Mouse (Mus musculus) forebrain, embryonic 13.5 days (tissue): ENCODE results near the gene Ncoa3. TPM values are rescaled to one million over a fixed set of nuclear protein-coding genes. Genes with fewer than 3 reads are reported as not detected.

ENCODE experiments used
- ATAC-seq: fragments of 200-750 bp; cut with Nextera tagmentation; 2 replicates; pipeline ENCODE4 v1.8.0; 2017
- H3K27ac ChIP-seq: fragments of 300-500 bp; sonication (generic); 2 replicates; pipeline ENCODE4 v1.5.1; 2015; ENCODE audit warnings: inconsistent platforms, mild to moderate bottlenecking, moderate library complexity
- H3K27me3 ChIP-seq: fragments of 300-500 bp; sonication (generic); 2 replicates; pipeline ENCODE4 v1.6.1; 2015; ENCODE audit warnings: mild to moderate bottlenecking, inconsistent platforms
- H3K36me3 ChIP-seq: fragments of 300-500 bp; sonication (generic); 2 replicates; pipeline ENCODE4 v1.6.1; 2015; ENCODE audit warnings: mild to moderate bottlenecking, inconsistent platforms; ENCODE audit not compliant: poor library complexity, severe bottlenecking
- H3K4me1 ChIP-seq: fragments of 300-500 bp; sonication (generic); 2 replicates; pipeline ENCODE4 v1.6.1; 2015; ENCODE audit warnings: inconsistent platforms
- H3K4me2 ChIP-seq: fragments of 300-500 bp; sonication (generic); 2 replicates; pipeline ENCODE4 v1.6.1; 2015; ENCODE audit warnings: inconsistent platforms, mild to moderate bottlenecking, moderate library complexity
- H3K4me3 ChIP-seq: fragments of 300-500 bp; sonication (generic); 2 replicates; pipeline ENCODE4 v1.5.1; 2015; ENCODE audit warnings: mild to moderate bottlenecking, inconsistent platforms
- H3K9ac ChIP-seq: fragments of 300-500 bp; sonication (generic); 2 replicates; pipeline ENCODE4 v1.6.1; 2015; ENCODE audit warnings: mild to moderate bottlenecking, inconsistent platforms
- H3K9me3 ChIP-seq: fragments of 300-500 bp; sonication (generic); replicated peaks from 2 replicates; pipeline ENCODE4 v1.6.1; 2016; ENCODE audit warnings: inconsistent platforms
- WGBS: fragments of 180-500 bp; shearing (Covaris S2); methylation state at CpG from one replicate; pipeline ENCODE4 v1.1.7; 2015; 5-methylcytosine and 5-hydroxymethylcytosine counted together
- polyA plus RNA-seq: library from polyadenylated mRNA; unstranded; fragments of >200 nt; fragmentation: Nextera tagmentation; extraction: Ambion mirVana; gene quantifications from 2 replicates; pipeline ENCODE4 v1.2.1, GENCODE M21; 2015

Ncoa3 gene
- polyA plus RNA-seq, 1 experiment from 2014 or later, result 9.1 TPM

DNA sequence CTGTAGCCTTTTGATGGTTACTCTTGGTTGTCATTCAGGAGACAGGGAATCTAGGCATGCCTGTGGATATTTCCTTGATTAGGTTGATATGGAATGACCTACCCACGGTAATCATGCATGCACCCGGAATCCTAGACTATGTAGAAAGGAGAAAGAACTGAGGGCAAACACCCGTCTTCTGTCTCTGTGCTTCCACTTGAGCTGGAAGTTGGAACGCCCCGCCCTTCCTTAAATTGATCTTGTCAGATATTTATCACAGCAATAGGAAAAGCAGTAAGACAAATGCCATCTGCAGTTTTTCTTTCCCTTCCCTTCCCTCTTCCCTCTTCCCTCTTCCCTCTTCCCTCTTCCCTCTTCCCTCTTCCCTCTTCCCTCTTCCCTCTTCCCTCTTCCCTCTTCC lies 33.5 kb downstream of the Ncoa3 start:
- H3K9me3 ChIP-seq, result no peaks in the 10 kb centered on the region
- WGBS, result 84% methylated on average over 5 of the region's 5 CpGs
- H3K27ac ChIP-seq, result no peak overlapping the region
- H3K36me3 ChIP-seq, result no peaks in the 10 kb centered on the region
- H3K9ac ChIP-seq, result no peak overlapping the region
- no peaks in the 10 kb centered on the region for H3K27me3 ChIP-seq
- H3K4me1 ChIP-seq, result peaks cover 44% of the 10 kb centered on the region
- ATAC-seq, result no peak
- H3K4me2 ChIP-seq, result no peak overlapping the region
- no peak overlapping the region for H3K4me3 ChIP-seq

- Histone ChIP-seq H3K27ac (no peak overlapping the region), H3K4me2 (no peak overlapping the region), H3K9me3 (no peaks in the 10 kb centered on the region), H3K9ac (no peak overlapping the region), H3K27me3 (no peaks in the 10 kb centered on the region), H3K36me3 (no peaks in the 10 kb centered on the region), H3K4me3 (no peak overlapping the region), H3K4me1 (peaks cover 36% of the 10 kb centered on the region)
- 97% methylated on average over 3 of the region's 3 CpGs for WGBS
- ATAC-seq, result no peak
These were observed 35.4 kb downstream of the Ncoa3 start for GRCm38 (mm10) chr2:166027834-166028233.

DNA sequence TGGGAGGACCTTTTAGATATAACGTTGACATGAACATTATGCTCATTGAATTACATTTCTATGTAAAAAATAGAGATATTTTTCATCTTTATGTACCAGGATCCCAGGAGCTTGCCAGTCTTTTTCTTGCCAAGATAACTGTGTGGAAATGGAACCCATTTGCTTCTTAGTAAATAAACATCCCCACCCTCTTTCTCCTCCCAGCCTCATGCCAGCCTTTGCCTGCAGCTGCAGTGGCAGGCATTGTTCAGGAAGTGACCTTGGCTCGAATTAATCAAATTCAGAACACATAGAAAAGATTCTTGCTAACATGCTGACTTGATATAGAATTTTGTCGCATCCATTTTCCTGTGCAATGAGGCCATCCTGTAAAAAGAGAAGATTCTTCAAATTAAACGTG lies 36.8 kb downstream of the Ncoa3 start:
- Histone ChIP-seq H3K27me3 (no peaks in the 10 kb centered on the region), H3K9me3 (no peaks in the 10 kb centered on the region), H3K4me1 (peaks cover 32% of the 10 kb centered on the region), H3K4me3 (no peak overlapping the region), H3K9ac (no peak overlapping the region), H3K36me3 (no peaks in the 10 kb centered on the region), H3K27ac (no peak overlapping the region), H3K4me2 (no peak overlapping the region)
- WGBS, result 58% methylated on average over 4 of the region's 4 CpGs
- ATAC-seq, result no peak

- Histone ChIP-seq H3K4me1 (peaks cover 29% of the 10 kb centered on the region), H3K27me3 (no peaks in the 10 kb centered on the region), H3K27ac (peak overlapping the region; percentile 16; the same call in 1 of the 2 replicates), H3K9ac (peak overlapping the region; percentile 1; the same call in 1 of the 2 replicates), H3K4me3 (no peak overlapping the region), H3K4me2 (peak overlapping the region; percentile 38), H3K9me3 (no peaks in the 10 kb centered on the region), H3K36me3 (no peaks in the 10 kb centered on the region)
- no peak for ATAC-seq
- WGBS, result 20% methylated on average over 13 of the region's 13 CpGs
These were observed 38.0 kb downstream of the Ncoa3 start for GRCm38 (mm10) chr2:166030256-166030995.

GRCm38 (mm10) chr2:166031120-166031929 lies 38.9 kb downstream of the Ncoa3 start:
- no peaks in the 10 kb centered on the region for H3K27me3 ChIP-seq
- peak; percentile 53; the same call in 1 of the 2 replicates for ATAC-seq
- peak overlapping the region; percentile 62 for H3K27ac ChIP-seq
- H3K4me3 ChIP-seq, result no peak overlapping the region
- peak overlapping the region; percentile 38 for H3K4me2 ChIP-seq
- H3K4me1 ChIP-seq, result peaks cover 29% of the 10 kb centered on the region
- WGBS, result 37% methylated on average over 7 of the region's 7 CpGs
- H3K9ac ChIP-seq, result peak overlapping the region; percentile 39
- H3K9me3 ChIP-seq, result no peaks in the 10 kb centered on the region
- H3K36me3 ChIP-seq, result no peaks in the 10 kb centered on the region

DNA sequence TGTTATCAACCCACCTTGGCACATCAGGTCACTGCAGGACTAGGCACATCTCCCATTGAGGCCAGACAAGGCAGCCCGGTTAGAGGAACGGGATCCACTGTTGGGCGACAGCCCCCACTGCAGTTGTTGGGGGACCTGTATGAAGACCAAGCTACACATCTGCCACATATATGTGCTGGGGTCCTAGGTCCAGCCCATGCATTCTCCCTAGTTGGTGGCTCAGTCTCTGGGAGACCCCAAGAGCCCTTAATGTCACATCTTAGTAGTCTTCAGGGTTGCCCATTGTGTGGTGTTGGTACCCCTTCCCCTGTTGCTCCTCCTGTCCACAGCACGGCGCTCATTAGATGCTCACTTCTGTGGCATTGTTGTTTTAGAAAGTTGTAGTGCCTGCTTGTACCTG lies 40.2 kb downstream of the Ncoa3 start:
- Histone ChIP-seq H3K9me3 (no peaks in the 10 kb centered on the region), H3K27ac (no peak overlapping the region), H3K4me1 (peaks cover 29% of the 10 kb centered on the region), H3K27me3 (no peaks in the 10 kb centered on the region), H3K4me2 (no peak overlapping the region), H3K4me3 (no peak overlapping the region), H3K9ac (no peak overlapping the region), H3K36me3 (no peaks in the 10 kb centered on the region)
- no peak for ATAC-seq
- 83% methylated on average over 5 of the region's 5 CpGs for WGBS

DNA sequence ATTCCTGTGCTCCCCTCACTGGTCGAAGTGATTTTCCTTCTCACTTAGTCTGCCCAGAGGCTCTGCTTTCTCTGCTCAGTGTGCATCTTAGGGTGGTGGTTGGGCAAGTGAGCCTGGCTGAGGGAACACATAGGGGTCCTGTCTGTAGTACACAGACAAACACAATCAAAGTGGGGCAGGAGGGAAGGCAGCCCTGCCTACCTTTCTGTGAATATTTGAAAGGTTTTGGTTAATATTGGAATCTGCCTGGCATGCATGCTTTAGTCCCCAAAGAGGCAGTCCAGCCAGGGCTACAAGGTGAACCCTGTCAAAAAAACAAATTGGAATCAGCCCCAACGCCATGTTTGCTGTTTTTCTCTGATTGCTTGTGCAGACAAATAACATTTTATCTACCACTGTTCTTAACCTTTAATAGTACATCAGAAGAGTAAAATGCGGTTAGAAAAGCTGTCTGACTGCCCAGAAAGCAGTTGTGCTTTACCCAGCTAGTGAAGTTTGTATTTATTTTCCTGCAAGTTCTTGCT lies 42.6 kb downstream of the Ncoa3 start:
- H3K4me2 ChIP-seq, result no peak overlapping the region
- WGBS, result 73% methylated on average over 3 of the region's 3 CpGs
- H3K27me3 ChIP-seq, result no peaks in the 10 kb centered on the region
- H3K4me1 ChIP-seq, result peaks cover 20% of the 10 kb centered on the region
- no peak overlapping the region for H3K4me3 ChIP-seq
- no peaks in the 10 kb centered on the region for H3K36me3 ChIP-seq
- ATAC-seq, result no peak
- 0 out of 2 replicates have a peak overlapping the region, but pooled peaks have one; percentile 7 for H3K27ac ChIP-seq
- H3K9me3 ChIP-seq, result no peaks in the 10 kb centered on the region
- H3K9ac ChIP-seq, result no peak overlapping the region

DNA sequence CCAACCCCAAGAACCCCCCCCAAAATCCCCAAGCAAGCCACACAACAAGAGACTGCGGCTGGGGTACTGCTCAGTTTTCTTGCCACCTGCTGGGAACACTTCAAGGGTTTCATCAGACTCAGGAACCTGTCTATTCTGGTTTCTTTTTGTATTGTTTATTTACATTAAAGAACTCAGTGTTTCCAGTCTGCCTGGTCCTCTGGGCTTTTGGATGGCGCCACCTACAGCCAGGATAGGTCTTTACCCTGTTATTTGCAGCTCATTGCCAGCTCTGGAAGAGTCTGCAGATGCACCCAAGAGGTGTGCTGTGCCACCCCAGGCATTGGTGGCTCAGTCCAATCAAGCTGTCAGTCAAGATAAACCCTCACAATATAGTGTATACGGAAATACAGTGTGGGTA lies 43.3 kb downstream of the Ncoa3 start:
- no peak for ATAC-seq
- Histone ChIP-seq H3K27me3 (no peaks in the 10 kb centered on the region), H3K36me3 (no peaks in the 10 kb centered on the region), H3K4me1 (peaks cover 13% of the 10 kb centered on the region), H3K9me3 (no peaks in the 10 kb centered on the region), H3K9ac (no peak overlapping the region), H3K4me2 (no peak overlapping the region), H3K4me3 (no peak overlapping the region), H3K27ac (no peak overlapping the region)
- 57% methylated on average over 3 of the region's 3 CpGs for WGBS

GRCm38 (mm10) chr2:166039681-166040080 lies 47.2 kb downstream of the Ncoa3 start:
- no peak overlapping the region for H3K27ac ChIP-seq
- no peak overlapping the region for H3K4me3 ChIP-seq
- ATAC-seq, result no peak
- H3K36me3 ChIP-seq, result no peaks in the 10 kb centered on the region
- H3K4me2 ChIP-seq, result no peak overlapping the region
- WGBS, result 86% methylated on average over 4 of the region's 4 CpGs
- H3K9ac ChIP-seq, result no peak overlapping the region
- no peaks in the 10 kb centered on the region for H3K9me3 ChIP-seq
- no peaks in the 10 kb centered on the region for H3K4me1 ChIP-seq
- H3K27me3 ChIP-seq, result no peaks in the 10 kb centered on the region

GRCm38 (mm10) chr2:166042542-166042941 lies 50.1 kb downstream of the Ncoa3 start:
- H3K36me3 ChIP-seq, result peaks cover 4% of the 10 kb centered on the region; the same call in 1 of the 2 replicates
- no peak overlapping the region for H3K9ac ChIP-seq
- peaks cover 6% of the 10 kb centered on the region for H3K4me1 ChIP-seq
- H3K9me3 ChIP-seq, result no peaks in the 10 kb centered on the region
- ATAC-seq, result no peak
- H3K4me2 ChIP-seq, result no peak overlapping the region
- no peak overlapping the region for H3K27ac ChIP-seq
- H3K27me3 ChIP-seq, result no peaks in the 10 kb centered on the region
- no peak overlapping the region for H3K4me3 ChIP-seq
- WGBS, result 91% methylated on average over 1 of the region's 1 CpGs

- 84% methylated on average over 2 of the region's 2 CpGs for WGBS
- Histone ChIP-seq H3K36me3 (peaks cover 27% of the 10 kb centered on the region), H3K27ac (no peak overlapping the region), H3K4me1 (peaks cover 6% of the 10 kb centered on the region), H3K4me2 (no peak overlapping the region), H3K9me3 (no peaks in the 10 kb centered on the region), H3K4me3 (no peak overlapping the region), H3K9ac (no peak overlapping the region), H3K27me3 (no peaks in the 10 kb centered on the region)
- ATAC-seq, result no peak
These were observed 52.6 kb downstream of the Ncoa3 start for GRCm38 (mm10) chr2:166045006-166045405.
